Mouse (Mus musculus) adrenal gland, postnatal 0 days (tissue): ENCODE measurements around the gene Mettl23. TPM values are rescaled to one million over a fixed set of nuclear protein-coding genes. Genes with fewer than 3 reads are reported as not detected.

Experiments
- polyA plus RNA-seq: library from polyadenylated mRNA; unstranded; fragments of >200 nt; fragmentation: Nextera tagmentation; extraction: Ambion mirVana; gene quantifications from 2 replicates; pipeline ENCODE4 v1.2.1, GENCODE M21; 2015

Gene Mettl23
- polyA plus RNA-seq = 95.4 and 108 TPM in 2 replicates

DNA sequence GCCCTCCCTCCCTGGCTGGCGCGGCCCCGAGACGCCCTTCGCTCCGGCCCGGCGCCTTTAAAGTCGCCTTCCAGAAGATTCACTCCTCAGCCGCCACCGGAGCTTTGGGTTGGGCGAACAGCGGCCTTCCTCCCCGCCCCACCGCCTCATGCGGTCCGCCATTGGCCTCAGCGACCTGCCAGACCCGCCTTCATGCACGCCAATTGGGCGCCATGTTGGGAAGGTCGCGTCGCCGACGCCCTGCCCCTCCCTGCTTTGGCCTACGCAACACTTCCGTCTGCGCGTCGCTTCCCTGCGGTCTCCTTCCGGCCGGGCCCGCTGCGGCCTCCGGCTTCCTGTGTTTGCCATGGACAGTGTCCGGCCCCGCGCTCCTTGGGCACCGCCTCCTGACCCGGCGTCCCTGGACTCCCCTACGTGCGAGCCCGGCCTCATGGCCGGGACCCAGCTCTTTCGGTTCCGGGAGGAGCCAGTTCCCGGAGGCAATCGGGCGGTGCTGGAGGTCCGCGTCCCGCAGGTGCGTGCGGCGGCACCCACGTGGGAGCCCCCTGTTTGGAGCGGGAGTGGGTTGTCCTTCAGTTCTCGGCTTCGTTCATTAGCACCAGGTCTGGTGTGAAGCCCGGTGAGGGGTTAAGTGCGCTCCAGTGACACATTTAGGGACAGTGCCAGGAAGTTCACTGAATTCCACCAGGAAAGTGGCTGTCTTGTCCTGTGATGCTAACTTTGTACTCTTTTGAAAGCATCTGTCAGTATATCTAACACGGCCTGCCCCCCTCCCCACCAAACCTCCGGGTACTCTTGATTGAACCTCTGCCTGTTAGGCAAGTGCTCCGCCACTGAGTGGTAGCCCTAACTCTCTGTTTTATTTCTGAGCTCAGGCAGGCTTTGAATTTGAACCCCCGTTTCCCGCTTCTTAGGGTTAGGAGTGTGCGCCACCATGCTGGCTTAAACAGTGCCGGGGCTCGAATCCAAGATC, at the start of gene Mettl23, which contains the start of gene Jmjd6:
Gene Mettl23 (plus strand): TSS at position 18 of the 973 bp plus-strand sequence.
Gene Jmjd6 (minus strand): TSS at position 189 of the 973 bp plus-strand sequence.

DNA sequence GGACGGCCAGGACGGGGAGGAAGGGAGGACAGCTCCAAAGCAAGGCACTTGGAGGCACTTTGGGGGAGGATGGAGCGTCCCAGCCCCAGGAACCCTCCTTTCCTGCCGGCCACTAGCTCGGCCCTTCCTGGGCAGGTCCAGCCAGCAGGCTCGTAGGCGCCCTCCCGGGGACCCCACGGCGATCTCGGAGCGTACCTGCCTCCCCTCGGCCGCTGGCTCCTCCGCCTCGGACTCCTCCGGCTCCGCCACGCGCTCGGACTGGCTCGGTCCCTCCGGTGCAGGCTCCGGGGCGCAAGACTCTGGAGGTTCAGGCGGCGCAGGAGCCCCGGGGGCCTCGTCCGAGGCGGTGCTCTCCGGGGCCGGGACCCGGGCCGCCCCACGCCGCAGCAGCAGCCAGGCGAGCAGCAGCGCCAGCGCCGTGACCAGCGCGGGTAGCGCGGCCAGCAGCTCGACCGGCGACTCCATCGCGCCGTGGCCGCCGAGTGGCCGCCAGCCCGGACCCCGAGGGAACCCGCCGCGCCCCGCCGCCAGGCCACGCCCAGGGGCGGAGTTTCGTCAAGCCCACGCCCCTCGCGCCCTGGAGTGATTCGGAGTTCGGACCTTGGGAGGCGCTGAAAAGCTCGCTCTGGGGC, 15.4 kb upstream of the Mettl23 start, which contains the start of gene Mxra7:
Gene Mxra7 (minus strand): TSS at position 513 of the 632 bp plus-strand sequence.

DNA sequence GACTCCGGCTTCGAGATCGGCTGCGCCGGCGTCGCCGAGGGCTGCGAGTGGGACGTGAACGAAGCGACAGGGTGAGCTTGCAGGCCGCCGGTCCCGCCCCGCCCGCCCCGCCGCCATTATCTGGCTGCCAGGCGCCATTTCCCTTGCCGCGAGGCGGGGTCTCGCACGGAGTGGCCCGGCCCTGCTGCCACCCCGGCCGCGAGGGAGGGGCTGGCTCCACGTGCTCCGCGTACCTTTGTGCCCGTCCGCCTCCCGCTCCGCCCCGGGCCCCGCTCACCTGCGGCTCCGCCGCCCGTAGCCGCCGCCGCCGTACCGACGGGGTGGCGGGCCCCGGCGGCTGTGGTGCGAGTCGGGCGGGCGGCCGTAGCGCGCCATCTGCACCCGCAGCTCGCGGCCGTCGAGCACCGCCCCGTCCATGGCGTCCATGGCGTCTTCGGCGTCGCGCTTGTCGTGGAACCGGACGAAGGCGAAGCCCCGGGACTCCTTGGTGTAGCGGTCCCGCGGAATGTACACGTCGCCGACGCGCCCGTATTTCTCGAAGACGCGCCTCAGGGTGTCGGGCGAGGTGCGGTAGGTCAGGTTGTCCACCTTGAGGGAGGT, 9.3 kb downstream of the Mettl23 start, which contains the start of gene Mfsd11:
Gene Mfsd11 (plus strand): TSS at position 150 of the 600 bp plus-strand sequence.

GRCm38 (mm10) chr11:116852891-116853511, 9.9 kb downstream of the Mettl23 start, which contains the start of gene Srsf2:
TSS of gene Srsf2 (minus strand) at chr11:116853094.

Other genes starting within 250 kb of the Mettl23 start
- gene Rhbdf2, start 216.3 kb upstream of the Mettl23 start, polyA plus RNA-seq = 5.1 and 8.4 TPM in 2 replicates
- 12.4 and 16.2 TPM in 2 replicates for gene Prcd, start 189.7 kb upstream of the Mettl23 start, polyA plus RNA-seq
- gene Cygb, start 189.0 kb upstream of the Mettl23 start, polyA plus RNA-seq = 28.6 and 33.4 TPM in 2 replicates
- gene St6galnac1, start 67.8 kb upstream of the Mettl23 start, polyA plus RNA-seq = not detected in 2 replicates
- gene Mxra7, start 15.2 kb upstream of the Mettl23 start, polyA plus RNA-seq = 52.1 and 64.3 TPM in 2 replicates
- gene Jmjd6, start 171 bp downstream of the Mettl23 start, polyA plus RNA-seq = 29.7 and 39.5 TPM in 2 replicates
- gene Mfsd11, start 9.2 kb downstream of the Mettl23 start, polyA plus RNA-seq = 37.8 and 53.7 TPM in 2 replicates
- 297 and 399 TPM in 2 replicates for gene Srsf2, start 9.8 kb downstream of the Mettl23 start, polyA plus RNA-seq
- gene Mgat5b, start 75.6 kb downstream of the Mettl23 start, polyA plus RNA-seq = 1.5 and 4.9 TPM in 2 replicates